Mouse (Mus musculus): Measurements from ENCODE around the gene Frat2. TPM values are rescaled to one million over a fixed set of nuclear protein-coding genes. Genes with fewer than 3 reads are reported as not detected.
"Not testable (repeated sequence)": the region's sequence is repeated elsewhere in the genome, so short reads cannot be mapped to it uniquely, and the experiment has no call there.

The Frat2 gene
- polyA plus RNA-seq, 1 experiment from 2014 or later = 12.0 TPM

DNA sequence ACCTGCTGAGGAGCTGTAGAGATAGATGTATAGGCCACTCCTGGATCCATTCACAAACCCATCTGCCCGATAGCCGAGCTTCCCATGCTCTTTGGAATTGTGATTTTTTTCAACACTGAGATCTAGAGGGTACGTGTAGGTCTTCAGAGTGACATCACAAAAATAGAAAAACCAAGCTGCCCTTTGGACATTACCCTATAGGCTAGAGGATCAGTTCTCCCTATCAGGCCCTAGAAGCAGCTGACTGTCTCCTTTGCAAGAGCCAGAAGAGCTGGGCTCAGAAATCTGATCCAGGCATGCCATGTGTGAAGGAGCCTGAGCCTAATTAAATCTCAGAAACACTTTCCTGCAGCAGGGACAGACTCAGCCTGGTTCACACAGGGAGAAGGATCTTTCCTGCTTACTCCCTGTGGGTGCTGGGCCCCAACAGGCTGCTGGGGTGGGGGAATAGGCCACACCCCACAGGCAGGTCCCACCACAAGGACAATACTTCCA is 9.9 kb upstream of the Frat2 start:
- Histone ChIP-seq H3K36me3 (peaks cover 28% of the 10 kb centered on the region), H3K9ac (no peak overlapping the region), H3K27me3 (replicated peaks) (no peaks in the 10 kb centered on the region), H3K27ac (no peak overlapping the region), H3K4me1 (peaks cover 23% of the 10 kb centered on the region), H3K4me2 (no peak overlapping the region), H3K9me3 (replicated peaks) (no peaks in the 10 kb centered on the region), H3K4me3 (no peak overlapping the region)
- no peak for ATAC-seq
- WGBS (ENCODE audit: insufficient replicate concordance) = 67% methylated on average over 3 of the region's 3 CpGs

- H3K36me3 ChIP-seq = peaks cover 21% of the 10 kb centered on the region
- no peak overlapping the region for H3K27ac ChIP-seq
- ATAC-seq = peak; percentile 71
- no peak overlapping the region for H3K9ac ChIP-seq
- peaks cover 23% of the 10 kb centered on the region for H3K4me1 ChIP-seq
- no peaks in the 10 kb centered on the region for H3K27me3 ChIP-seq (replicated peaks)
- 53% methylated on average over 5 of the region's 5 CpGs for WGBS (ENCODE audit: insufficient replicate concordance)
- no peaks in the 10 kb centered on the region for H3K9me3 ChIP-seq (replicated peaks)
- no peak overlapping the region for H3K4me2 ChIP-seq
- H3K4me3 ChIP-seq = no peak overlapping the region
These were observed 9.3 kb upstream of the Frat2 start for GRCm38 (mm10) chr19:41857086-41857762.

- no peak for ATAC-seq
- WGBS (ENCODE audit: insufficient replicate concordance) = 44% methylated on average over 4 of the region's 4 CpGs
- H3K4me2 ChIP-seq = no peak overlapping the region
- H3K9me3 ChIP-seq (replicated peaks) = no peaks in the 10 kb centered on the region
- no peak overlapping the region for H3K4me3 ChIP-seq
- no peak overlapping the region for H3K9ac ChIP-seq
- H3K27ac ChIP-seq = no peak overlapping the region
- no peaks in the 10 kb centered on the region for H3K36me3 ChIP-seq
- H3K27me3 ChIP-seq (replicated peaks) = no peaks in the 10 kb centered on the region
- H3K4me1 ChIP-seq = peaks cover 39% of the 10 kb centered on the region
These were observed 4.5 kb upstream of the Frat2 start for GRCm38 (mm10) chr19:41852423-41852822.

- ATAC-seq = no peak
- no peaks in the 10 kb centered on the region for H3K27me3 ChIP-seq (replicated peaks)
- H3K9me3 ChIP-seq (replicated peaks) = no peaks in the 10 kb centered on the region
- no peak overlapping the region for H3K4me2 ChIP-seq
- H3K4me3 ChIP-seq = no peak overlapping the region
- no peak overlapping the region for H3K27ac ChIP-seq
- WGBS (ENCODE audit: insufficient replicate concordance) = 37% methylated on average over 14 of the region's 14 CpGs
- H3K9ac ChIP-seq = no peak overlapping the region
- H3K36me3 ChIP-seq = no peaks in the 10 kb centered on the region
- peaks cover 37% of the 10 kb centered on the region for H3K4me1 ChIP-seq
These were observed 3.0 kb upstream of the Frat2 start for GRCm38 (mm10) chr19:41850719-41851543.

DNA sequence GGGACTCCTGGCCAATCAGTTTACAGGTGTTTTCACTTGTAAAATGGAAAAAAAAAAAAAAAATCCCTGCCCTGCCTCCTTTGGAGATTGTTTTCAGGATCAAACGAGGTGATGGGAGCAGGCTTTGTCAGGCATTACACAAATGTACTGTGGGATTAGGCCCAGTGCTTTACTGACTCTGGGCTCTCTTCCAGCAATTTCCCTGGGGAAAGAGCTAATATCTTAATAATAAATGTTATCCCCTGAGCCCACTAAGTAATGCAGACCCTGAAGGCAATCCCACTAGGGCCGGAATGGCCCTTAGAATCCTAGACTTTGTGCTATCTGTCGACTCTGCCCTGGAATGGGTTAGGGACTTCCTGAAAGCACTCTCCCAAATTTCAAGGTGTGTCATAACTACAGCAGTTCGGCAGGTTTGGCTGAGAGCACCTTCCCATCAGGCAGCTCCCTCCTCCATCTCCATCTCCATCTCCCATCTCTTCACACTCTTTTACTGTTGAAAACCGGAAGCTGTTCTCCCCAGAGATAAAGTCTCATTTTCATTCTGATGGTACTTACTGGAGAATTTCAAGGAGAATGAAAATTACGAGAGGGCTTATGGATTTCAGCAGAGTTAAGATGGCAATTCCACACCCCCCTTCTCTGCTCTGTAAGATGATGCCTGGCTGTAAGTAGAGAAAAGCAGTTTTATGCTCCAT is 2.2 kb upstream of the Frat2 start:
- H3K4me1 ChIP-seq = peaks cover 45% of the 10 kb centered on the region
- no peak overlapping the region for H3K9ac ChIP-seq
- H3K27me3 ChIP-seq (replicated peaks) = no peaks in the 10 kb centered on the region
- H3K27ac ChIP-seq = no peak overlapping the region
- H3K36me3 ChIP-seq = no peaks in the 10 kb centered on the region
- no peak for ATAC-seq
- H3K4me2 ChIP-seq = no peak overlapping the region
- H3K4me3 ChIP-seq = no peak overlapping the region
- H3K9me3 ChIP-seq (replicated peaks) = no peaks in the 10 kb centered on the region
- 54% methylated on average over 6 of the region's 6 CpGs for WGBS (ENCODE audit: insufficient replicate concordance)

GRCm38 (mm10) chr19:41847614-41847991 is 329 bp downstream of the Frat2 start:
- Histone ChIP-seq H3K4me1 (peaks cover 59% of the 10 kb centered on the region), H3K4me2 (peak overlapping the region; percentile 100), H3K4me3 (peak overlapping the region; percentile 94), H3K27ac (peak overlapping the region; percentile 88), H3K9ac (peak overlapping the region; percentile 90)
- not testable (repeated sequence) for H3K27me3 ChIP-seq (replicated peaks); H3K9me3 ChIP-seq (replicated peaks); H3K36me3 ChIP-seq
- under 1% methylated on average over 46 of the region's 53 CpGs for WGBS (ENCODE audit: insufficient replicate concordance)
- ATAC-seq = peak; percentile 29

DNA sequence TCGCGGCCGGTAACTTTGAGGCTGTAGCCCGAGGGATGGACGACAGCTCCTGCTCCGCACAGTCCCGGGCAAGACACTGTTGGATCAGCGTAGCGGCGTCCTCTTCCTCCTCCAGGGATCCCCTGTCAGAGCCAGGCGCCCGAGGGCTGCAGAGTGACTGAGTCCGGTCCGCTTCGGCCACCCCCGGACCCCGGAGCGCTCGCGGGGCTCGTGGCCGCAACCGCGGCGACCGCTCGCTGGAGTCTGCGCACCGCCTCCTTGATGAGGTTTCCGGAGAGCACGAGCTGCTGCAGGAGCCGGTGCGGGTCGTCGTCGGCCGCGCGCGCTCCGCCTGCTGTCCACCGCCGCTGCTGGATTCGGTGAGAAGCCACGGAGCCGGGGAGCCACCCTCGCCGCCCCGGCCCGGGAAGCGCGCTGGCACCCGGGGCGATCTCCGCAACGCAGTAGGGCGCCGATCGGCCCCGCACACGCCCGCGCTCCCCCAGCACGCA is 796 bp downstream of the Frat2 start:
- peak overlapping the region; percentile 88 for H3K27ac ChIP-seq
- H3K4me3 ChIP-seq = peak overlapping the region; percentile 94
- peak overlapping the region; percentile 100 for H3K4me2 ChIP-seq
- peak overlapping the region; percentile 90 for H3K9ac ChIP-seq
- 1% methylated on average over 64 of the region's 64 CpGs for WGBS (ENCODE audit: insufficient replicate concordance)
- H3K36me3 ChIP-seq = no peaks in the 10 kb centered on the region
- H3K4me1 ChIP-seq = peaks cover 60% of the 10 kb centered on the region
- no peaks in the 10 kb centered on the region for H3K9me3 ChIP-seq (replicated peaks)
- no peaks in the 10 kb centered on the region for H3K27me3 ChIP-seq (replicated peaks)
- ATAC-seq = peak; percentile 30; the same call in 1 of the 2 replicates

DNA sequence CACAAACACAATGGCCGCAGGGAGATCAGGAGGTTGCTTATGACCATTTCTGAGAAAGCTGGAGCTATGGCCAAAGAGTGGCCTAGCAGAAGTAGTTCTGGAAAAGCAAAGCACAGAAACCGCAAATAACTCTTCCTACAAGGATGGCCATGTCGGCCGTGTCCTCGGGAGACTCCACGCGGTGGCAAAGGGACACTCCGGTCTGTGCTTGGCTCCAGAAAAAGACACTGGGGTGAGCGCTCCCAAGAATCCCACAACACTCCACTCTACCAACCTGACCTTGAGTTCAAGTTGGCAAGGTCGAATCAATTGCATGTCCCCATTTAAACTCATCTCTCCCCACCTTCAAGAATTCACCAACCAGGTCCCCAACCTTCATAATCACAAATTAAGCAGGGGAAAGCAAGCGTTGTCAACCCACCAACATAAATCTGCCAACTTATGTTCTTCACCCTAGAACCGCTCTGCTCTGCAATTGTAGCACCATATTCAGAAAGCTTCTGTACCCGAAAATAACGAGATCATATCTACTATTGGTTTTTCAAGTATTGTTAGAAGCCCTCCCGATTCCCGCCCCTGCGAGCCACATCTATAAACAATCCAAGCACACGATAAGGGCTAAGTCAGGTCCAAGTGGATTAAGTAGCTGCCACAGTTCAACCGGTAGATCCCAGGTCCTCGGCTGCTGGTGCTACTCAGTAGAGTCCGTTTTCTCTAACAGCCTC is 1.4 kb downstream of the Frat2 start:
- ATAC-seq = no peak; the same call in 1 of the 2 replicates
- Histone ChIP-seq H3K9ac (peak overlapping the region; percentile 90), H3K27ac (peak overlapping the region; percentile 88), H3K4me1 (peaks cover 61% of the 10 kb centered on the region), H3K4me2 (peak overlapping the region; percentile 100), H3K9me3 (replicated peaks) (no peaks in the 10 kb centered on the region), H3K4me3 (peak overlapping the region; percentile 94), H3K36me3 (no peaks in the 10 kb centered on the region), H3K27me3 (replicated peaks) (no peaks in the 10 kb centered on the region)
- WGBS (ENCODE audit: insufficient replicate concordance) = 12% methylated on average over 21 of the region's 21 CpGs

- peaks cover 61% of the 10 kb centered on the region for H3K4me1 ChIP-seq
- no peak overlapping the region for H3K4me3 ChIP-seq
- no peak overlapping the region for H3K4me2 ChIP-seq
- no peak overlapping the region for H3K9ac ChIP-seq
- H3K27ac ChIP-seq = no peak overlapping the region
- 67% methylated on average over 6 of the region's 6 CpGs for WGBS (ENCODE audit: insufficient replicate concordance)
- no peaks in the 10 kb centered on the region for H3K27me3 ChIP-seq (replicated peaks)
- no peaks in the 10 kb centered on the region for H3K9me3 ChIP-seq (replicated peaks)
- no peak for ATAC-seq
- no peaks in the 10 kb centered on the region for H3K36me3 ChIP-seq
These were observed 3.6 kb downstream of the Frat2 start for GRCm38 (mm10) chr19:41844345-41844744.

DNA sequence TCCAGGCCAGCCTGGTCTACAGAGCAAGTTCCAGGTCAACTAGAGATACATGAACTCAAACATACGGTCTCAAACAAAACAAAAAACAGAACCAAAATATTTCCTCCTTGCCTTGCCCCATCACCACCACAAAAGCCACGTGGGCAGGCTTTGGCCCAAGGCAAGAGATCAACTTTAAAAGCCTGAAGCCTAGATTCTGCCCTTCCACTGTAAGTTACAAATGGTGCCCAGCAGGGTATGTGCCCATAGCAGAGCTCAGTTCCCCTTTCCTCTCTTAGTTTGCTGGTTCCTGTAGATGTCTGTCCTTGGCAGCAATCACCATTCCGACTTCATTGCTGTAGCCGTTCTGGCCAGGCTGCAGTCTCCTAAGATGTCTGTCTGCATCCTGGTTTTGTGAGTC is 5.2 kb downstream of the Frat2 start:
- Histone ChIP-seq H3K27me3 (replicated peaks) (no peaks in the 10 kb centered on the region), H3K9me3 (replicated peaks) (no peaks in the 10 kb centered on the region), H3K27ac (no peak overlapping the region; the same call in 1 of the 2 replicates), H3K9ac (no peak overlapping the region), H3K4me3 (no peak overlapping the region), H3K4me1 (peaks cover 73% of the 10 kb centered on the region), H3K4me2 (no peak overlapping the region), H3K36me3 (no peaks in the 10 kb centered on the region)
- 67% methylated on average over 4 of the region's 4 CpGs for WGBS (ENCODE audit: insufficient replicate concordance)
- no peak for ATAC-seq

- no peak overlapping the region for H3K4me3 ChIP-seq
- no peaks in the 10 kb centered on the region for H3K36me3 ChIP-seq
- WGBS (ENCODE audit: insufficient replicate concordance) = 81% methylated on average over 4 of the region's 4 CpGs
- no peak overlapping the region for H3K27ac ChIP-seq
- ATAC-seq = no peak
- no peaks in the 10 kb centered on the region for H3K9me3 ChIP-seq (replicated peaks)
- H3K4me1 ChIP-seq = peaks cover 79% of the 10 kb centered on the region
- no peak overlapping the region for H3K9ac ChIP-seq
- no peak overlapping the region for H3K4me2 ChIP-seq
- H3K27me3 ChIP-seq (replicated peaks) = no peaks in the 10 kb centered on the region
These were observed 5.7 kb downstream of the Frat2 start for GRCm38 (mm10) chr19:41842196-41842595.

Measured in liver, embryonic 12.5 days (tissue).